Mouse (Mus musculus): ENCODE data around the gene Sorcs3.

GRCm38 (mm10) chr19:48205929-48206814 is at the start of gene Sorcs3:
- TF ChIP-seq POLR2A (IDR thresholded peaks at IDR 0.05; ENCODE audit: borderline replicate concordance, insufficient read depth, low read length), result no peak
- TF ChIP-seq CTCF (IDR thresholded peaks at IDR 0.05; ENCODE audit: borderline replicate concordance, insufficient read depth, low read depth, low read length), result no peak
